In genomic region chr16:45810829-45811326, GRCm38 (mm10) we compare ENCODE assay signal across 10 mouse cellular contexts.
DNase-seq lines count a peak whose midpoint lies in the region; ATAC-seq and TF ChIP-seq lines count a peak whose summit lies in the region.
"Had no signal": no experiment of that assay in that cellular context is flagged by ENCODE, and none has a peak within 500 bp of the region (broad histone marks: within the 10 kb centered on the region; RNA-seq: fewer than 3 reads in every experiment).

No protein-coding gene starts in this region.

- peak; percentile 39; the same call in 1 of the 2 replicates for ATAC-seq in heart, embryonic 15.5 days (replicated peaks; ENCODE audit: insufficient number of reproducible peaks, insufficient read depth, low FRiP score, low read depth)
- peak; percentile 85 for ATAC-seq in lung, postnatal 0 days
- ATAC-seq in forebrain, postnatal 0 days = no peak
- ATAC-seq: forebrain, embryonic 13.5 days had no signal

- H3K36me3 ChIP-seq in heart, embryonic 15.5 days = peaks cover 22% of the 10 kb centered on the region
- H3K36me3 ChIP-seq in lung, postnatal 0 days (ENCODE audit: insufficient read depth, low read length) = peaks cover 23% of the 10 kb centered on the region
- H3K36me3 ChIP-seq in forebrain, postnatal 0 days (ENCODE audit: insufficient read depth) = no peaks in the 10 kb centered on the region
- peaks cover 31% of the 10 kb centered on the region for H3K36me3 ChIP-seq in forebrain, embryonic 10.5 days (replicated peaks)
- H3K36me3 ChIP-seq: hindbrain, embryonic 15.5 days had no signal

- H3K9ac ChIP-seq in heart, embryonic 15.5 days = no peak overlapping the region
- H3K9ac ChIP-seq in lung, postnatal 0 days (replicated peaks; ENCODE audit: low read depth) = no peak overlapping the region
- H3K9ac ChIP-seq in forebrain, postnatal 0 days = no peak overlapping the region
- H3K9ac ChIP-seq: forebrain, embryonic 13.5 days; hindbrain, embryonic 15.5 days had no signal

- DNase-seq in heart, adult 18-20 months = peak; percentile 50 to 57
- no peak for DNase-seq in heart, postnatal 4 days
- peak; percentile 46 for DNase-seq in NIH3T3 (ENCODE audit: low read depth)
- peak; percentile 79 for DNase-seq in lung, postnatal 0 days (ENCODE audit: low spot score)
- no peak for DNase-seq in forebrain, postnatal 0 days
- no peak for DNase-seq in forebrain, embryonic 10.5 days (ENCODE audit: extremely low spot score, low spot score)
- DNase-seq in testis, postnatal 14 days (ENCODE audit: low spot score) = no peak

- peak overlapping the region; percentile 25; the same call in 1 of the 2 replicates for H3K4me2 ChIP-seq in heart, embryonic 15.5 days
- no peak overlapping the region for H3K4me2 ChIP-seq in lung, postnatal 0 days (replicated peaks; ENCODE audit: low read depth, low read length)
- H3K4me2 ChIP-seq in forebrain, postnatal 0 days (ENCODE audit: low read depth) = no peak overlapping the region
- H3K4me2 ChIP-seq: forebrain, embryonic 13.5 days; hindbrain, embryonic 15.5 days had no signal

- TF ChIP-seq CTCF in lung, postnatal 0 days (IDR thresholded peaks at IDR 0.05) = no peak
- no peak for TF ChIP-seq CTCF in forebrain, postnatal 0 days (IDR thresholded peaks at IDR 0.05; ENCODE audit: low read depth)

- peak overlapping the region; percentile 67 for H3K27ac ChIP-seq in heart, embryonic 15.5 days
- peak overlapping the region; percentile 80 for H3K27ac ChIP-seq in lung, postnatal 0 days (ENCODE audit: low read length)
- H3K27ac ChIP-seq in forebrain, postnatal 0 days (ENCODE audit: low read depth, low read length) = no peak overlapping the region
- no peak overlapping the region for H3K27ac ChIP-seq in forebrain, embryonic 10.5 days
- H3K27ac ChIP-seq: forebrain, embryonic 13.5 days; hindbrain, embryonic 15.5 days had no signal

- H3K4me3 ChIP-seq in heart, embryonic 15.5 days = no peak overlapping the region
- no peak overlapping the region for H3K4me3 ChIP-seq in lung, postnatal 0 days (ENCODE audit: low read depth, low read length)
- H3K4me3 ChIP-seq in forebrain, postnatal 0 days (ENCODE audit: low read depth, low read length) = no peak overlapping the region
- no peak overlapping the region for H3K4me3 ChIP-seq in forebrain, embryonic 10.5 days
- H3K4me3 ChIP-seq: forebrain, embryonic 13.5 days; hindbrain, embryonic 15.5 days had no signal

- H3K27me3 ChIP-seq in heart, embryonic 15.5 days = no peaks in the 10 kb centered on the region
- H3K27me3 ChIP-seq in lung, postnatal 0 days (replicated peaks; ENCODE audit: insufficient read depth, low read length) = no peaks in the 10 kb centered on the region
- H3K27me3 ChIP-seq in forebrain, postnatal 0 days (ENCODE audit: insufficient read depth, low read length) = no peaks in the 10 kb centered on the region
- H3K27me3 ChIP-seq in forebrain, embryonic 10.5 days (ENCODE audit: poor library complexity, severe bottlenecking) = no peaks in the 10 kb centered on the region
- H3K27me3 ChIP-seq: forebrain, embryonic 13.5 days; hindbrain, embryonic 15.5 days had no signal

- H3K4me1 ChIP-seq in heart, embryonic 15.5 days (replicated peaks) = peaks cover 19% of the 10 kb centered on the region
- peaks cover 13% of the 10 kb centered on the region; the same call in 1 of the 2 replicates for H3K4me1 ChIP-seq in lung, postnatal 0 days (ENCODE audit: insufficient read depth, low read depth, low read length)
- no peaks in the 10 kb centered on the region for H3K4me1 ChIP-seq in forebrain, postnatal 0 days (ENCODE audit: insufficient read depth)
- H3K4me1 ChIP-seq in forebrain, embryonic 10.5 days = no peaks in the 10 kb centered on the region
- H3K4me1 ChIP-seq: forebrain, embryonic 13.5 days; hindbrain, embryonic 15.5 days had no signal

- no peaks in the 10 kb centered on the region for H3K9me3 ChIP-seq in heart, embryonic 15.5 days (replicated peaks)
- H3K9me3 ChIP-seq in lung, postnatal 0 days (ENCODE audit: low read length) = no peaks in the 10 kb centered on the region
- H3K9me3 ChIP-seq in forebrain, postnatal 0 days (ENCODE audit: low read length) = no peaks in the 10 kb centered on the region
- no peaks in the 10 kb centered on the region for H3K9me3 ChIP-seq in forebrain, embryonic 10.5 days
- H3K9me3 ChIP-seq: forebrain, embryonic 13.5 days; hindbrain, embryonic 15.5 days had no signal

- 14% methylated on average over 6 of the region's 6 CpGs for WGBS in heart, embryonic 15.5 days
- WGBS in lung, postnatal 0 days = 25% methylated on average over 6 of the region's 6 CpGs
- 87% methylated on average over 6 of the region's 6 CpGs for WGBS in forebrain, postnatal 0 days
- WGBS in forebrain, embryonic 10.5 days = 88% methylated on average over 6 of the region's 6 CpGs

- TF ChIP-seq EP300 in lung, postnatal 0 days (IDR thresholded peaks at IDR 0.05) = peak; percentile 87

Comparison
In these comparisons a context has a peak if more than half of its experiments do, and no peak if none do; other contexts are left out.
1. DNase-seq: peak in heart, adult 18-20 months (2 of 2), NIH3T3 (single experiment) and lung, postnatal 0 days (single experiment); none in heart, postnatal 4 days (single experiment), forebrain, postnatal 0 days (single experiment), forebrain, embryonic 10.5 days (single experiment) and testis, postnatal 14 days (single experiment).
2. H3K27ac ChIP-seq: peak in heart, embryonic 15.5 days (single experiment) and lung, postnatal 0 days (single experiment); none in forebrain, postnatal 0 days (single experiment) and forebrain, embryonic 10.5 days (single experiment).